Mouse (Mus musculus) E14TG2a.4 (cell line): Measurements from ENCODE around the gene Gm20388.

Experiments used
- H3K27me3 ChIP-seq: 2 replicates; pipeline ENCODE4 v1.6.1; 2014; ENCODE audit warnings: low read length, control low read depth; ENCODE audit not compliant: insufficient read depth
- H3K36me3 ChIP-seq: 2 replicates; pipeline ENCODE4 v1.6.1; 2014; ENCODE audit warnings: low read length, control low read depth; ENCODE audit not compliant: insufficient read depth
- H3K4me1 ChIP-seq: replicated peaks from 2 replicates; pipeline ENCODE4 v1.6.1; 2014; ENCODE audit warnings: low read depth, low read length, control low read depth
- H3K4me3 ChIP-seq: replicated peaks from 2 replicates; pipeline ENCODE4 v1.5.1; 2014; ENCODE audit warnings: mild to moderate bottlenecking, low read length
- H3K9me3 ChIP-seq: 2 replicates; pipeline ENCODE4 v1.6.1; 2014; ENCODE audit warnings: low read length, control low read depth
- CTCF ChIP-seq: conservative IDR thresholded peaks from 2 replicates; pipeline ENCODE4 v1.5.1; 2014; ENCODE audit warnings: low read length
- NANOG ChIP-seq: IDR thresholded peaks from 2 replicates; pipeline ENCODE4 v1.6.1; 2014; ENCODE audit warnings: borderline replicate concordance, low read length, mixed read lengths
- POU5F1 ChIP-seq: IDR thresholded peaks from 2 replicates; pipeline ENCODE4 v1.6.1; 2014; ENCODE audit warnings: low read length, borderline replicate concordance

Gene Gm20388

GRCm38 (mm10) chr8:123000311-123000710 lies 3089.7 kb downstream of the Gm20388 start:
- Histone ChIP-seq H3K36me3 (no peaks in the 10 kb centered on the region), H3K4me3 (no peak overlapping the region), H3K9me3 (no peaks in the 10 kb centered on the region), H3K4me1 (peaks cover 89% of the 10 kb centered on the region), H3K27me3 (no peaks in the 10 kb centered on the region)
- TF ChIP-seq NANOG (no peak), POU5F1 (no peak), CTCF (no peak)

GRCm38 (mm10) chr8:123004033-123004922 lies 3093.6 kb downstream of the Gm20388 start:
- H3K4me3 ChIP-seq, result 0 out of 2 replicates have a peak overlapping the region, but pooled peaks have one; percentile 32
- TF ChIP-seq NANOG (no peak), CTCF (no peak), POU5F1 (no peak)
- H3K4me1 ChIP-seq, result peaks cover 96% of the 10 kb centered on the region
- 0 out of 2 replicates have a peak, but pooled peaks cover 2% of the 10 kb centered on the region for H3K36me3 ChIP-seq
- no peaks in the 10 kb centered on the region for H3K27me3 ChIP-seq
- no peaks in the 10 kb centered on the region for H3K9me3 ChIP-seq

GRCm38 (mm10) chr8:123005328-123005727 lies 3094.7 kb downstream of the Gm20388 start:
- TF ChIP-seq NANOG (no peak), CTCF (no peak), POU5F1 (no peak)
- Histone ChIP-seq H3K36me3 (0 out of 2 replicates have a peak, but pooled peaks cover 10% of the 10 kb centered on the region), H3K9me3 (no peaks in the 10 kb centered on the region), H3K4me3 (no peak overlapping the region), H3K4me1 (peaks cover 97% of the 10 kb centered on the region), H3K27me3 (no peaks in the 10 kb centered on the region)

- peaks cover 97% of the 10 kb centered on the region for H3K4me1 ChIP-seq
- H3K36me3 ChIP-seq, result 0 out of 2 replicates have a peak, but pooled peaks cover 13% of the 10 kb centered on the region
- TF ChIP-seq NANOG (no peak), POU5F1 (no peak), CTCF (no peak)
- no peaks in the 10 kb centered on the region for H3K9me3 ChIP-seq
- H3K4me3 ChIP-seq, result no peak overlapping the region
- no peaks in the 10 kb centered on the region for H3K27me3 ChIP-seq
Observed at GRCm38 (mm10) chr8:123005805-123006204, 3095.2 kb downstream of the Gm20388 start.

GRCm38 (mm10) chr8:123011321-123011720 lies 3100.7 kb downstream of the Gm20388 start:
- Histone ChIP-seq H3K9me3 (no peaks in the 10 kb centered on the region), H3K4me1 (peaks cover 81% of the 10 kb centered on the region), H3K36me3 (peaks cover 50% of the 10 kb centered on the region), H3K27me3 (no peaks in the 10 kb centered on the region), H3K4me3 (no peak overlapping the region)
- no peak for TF ChIP-seq POU5F1
- TF ChIP-seq NANOG, result no peak
- TF ChIP-seq CTCF, result no peak

- no peak overlapping the region for H3K4me3 ChIP-seq
- TF ChIP-seq CTCF, result no peak
- no peak for TF ChIP-seq NANOG
- TF ChIP-seq POU5F1, result no peak
- peaks cover 81% of the 10 kb centered on the region for H3K4me1 ChIP-seq
- H3K36me3 ChIP-seq, result peaks cover 67% of the 10 kb centered on the region
- no peaks in the 10 kb centered on the region for H3K9me3 ChIP-seq
- H3K27me3 ChIP-seq, result no peaks in the 10 kb centered on the region
Observed at GRCm38 (mm10) chr8:123014429-123014828, 3103.8 kb downstream of the Gm20388 start.

- Histone ChIP-seq H3K36me3 (peaks cover 63% of the 10 kb centered on the region), H3K4me1 (peaks cover 80% of the 10 kb centered on the region), H3K27me3 (no peaks in the 10 kb centered on the region), H3K4me3 (no peak overlapping the region), H3K9me3 (no peaks in the 10 kb centered on the region)
- no peak for TF ChIP-seq CTCF
- TF ChIP-seq NANOG, result no peak
- no peak for TF ChIP-seq POU5F1
Observed at GRCm38 (mm10) chr8:123015074-123015473, 3104.4 kb downstream of the Gm20388 start.

GRCm38 (mm10) chr8:123017143-123017542 lies 3106.5 kb downstream of the Gm20388 start:
- Histone ChIP-seq H3K27me3 (no peaks in the 10 kb centered on the region), H3K9me3 (no peaks in the 10 kb centered on the region), H3K36me3 (peaks cover 54% of the 10 kb centered on the region), H3K4me3 (no peak overlapping the region), H3K4me1 (peaks cover 81% of the 10 kb centered on the region)
- TF ChIP-seq CTCF (no peak), NANOG (no peak), POU5F1 (no peak)
